Mouse (Mus musculus) lung, postnatal 4 days (tissue): ENCODE results near the gene Zfhx3.

ENCODE experiments used
- DNase-seq, 2 experiments: peaks; one replicate each; pipeline ENCODE4 v3.0.0; 2021

Gene Zfhx3

DNA sequence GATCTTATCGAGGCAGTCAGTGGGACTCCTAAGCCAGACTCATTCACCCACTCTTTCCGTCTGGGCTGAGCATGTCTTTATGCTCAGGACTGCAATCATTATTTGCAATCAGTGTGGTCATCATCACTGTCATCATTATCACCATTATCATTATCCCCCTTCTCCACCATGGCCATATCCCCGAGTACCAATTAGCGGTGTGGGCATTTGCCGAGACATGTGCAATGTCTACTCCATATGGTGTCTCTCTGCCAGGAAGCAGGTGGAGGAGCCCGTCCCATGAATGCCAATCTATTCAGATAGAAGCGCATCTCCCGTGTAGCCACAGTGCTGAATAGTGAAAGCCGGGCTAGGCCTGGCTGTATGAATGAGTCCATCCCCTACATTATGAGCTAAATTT lies 747.2 kb downstream of the Zfhx3 start:
- DNase-seq = no peak

DNA sequence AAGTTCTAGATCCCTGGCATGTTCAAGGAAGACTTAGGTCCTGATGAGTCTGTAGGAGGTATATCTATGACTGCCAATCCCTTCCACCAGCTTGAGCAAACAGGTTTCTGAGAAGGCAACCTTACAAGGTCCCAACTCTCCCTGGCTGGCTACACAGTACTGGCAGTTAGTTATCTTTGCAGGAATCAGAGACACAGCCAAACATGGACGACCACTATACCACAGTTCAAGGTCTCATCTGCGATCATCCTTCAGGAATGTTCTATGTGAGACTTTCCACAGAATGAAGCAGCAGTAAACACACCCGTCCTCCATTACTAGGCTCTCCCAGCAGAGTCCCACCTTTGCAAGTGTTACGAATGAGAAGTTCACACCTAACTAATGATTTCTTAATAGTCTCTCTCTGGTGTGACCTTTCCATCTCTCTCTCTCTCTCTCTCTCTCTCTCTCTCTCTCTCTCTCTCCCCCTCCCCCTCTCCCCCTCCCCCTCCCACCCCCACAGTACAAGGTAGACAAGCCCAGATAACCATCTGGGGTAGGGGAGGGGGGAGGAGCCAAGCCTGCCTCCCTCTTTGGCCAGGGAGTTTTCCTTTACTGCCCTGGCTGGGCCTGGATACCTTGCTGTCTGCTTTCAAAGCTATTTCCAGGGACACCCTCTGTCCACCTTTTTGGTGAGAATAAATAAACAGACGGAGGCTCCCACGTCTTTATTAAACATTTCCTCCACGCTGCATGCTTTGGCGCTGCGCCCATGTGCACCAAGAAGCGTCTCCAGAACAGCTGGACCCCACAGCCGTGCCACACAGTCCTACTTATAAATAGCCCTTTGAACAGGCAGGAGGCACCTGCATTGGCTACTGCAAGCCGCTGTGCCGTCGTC lies 748.4 kb downstream of the Zfhx3 start:
- DNase-seq = peak; percentile 33 to 62

DNA sequence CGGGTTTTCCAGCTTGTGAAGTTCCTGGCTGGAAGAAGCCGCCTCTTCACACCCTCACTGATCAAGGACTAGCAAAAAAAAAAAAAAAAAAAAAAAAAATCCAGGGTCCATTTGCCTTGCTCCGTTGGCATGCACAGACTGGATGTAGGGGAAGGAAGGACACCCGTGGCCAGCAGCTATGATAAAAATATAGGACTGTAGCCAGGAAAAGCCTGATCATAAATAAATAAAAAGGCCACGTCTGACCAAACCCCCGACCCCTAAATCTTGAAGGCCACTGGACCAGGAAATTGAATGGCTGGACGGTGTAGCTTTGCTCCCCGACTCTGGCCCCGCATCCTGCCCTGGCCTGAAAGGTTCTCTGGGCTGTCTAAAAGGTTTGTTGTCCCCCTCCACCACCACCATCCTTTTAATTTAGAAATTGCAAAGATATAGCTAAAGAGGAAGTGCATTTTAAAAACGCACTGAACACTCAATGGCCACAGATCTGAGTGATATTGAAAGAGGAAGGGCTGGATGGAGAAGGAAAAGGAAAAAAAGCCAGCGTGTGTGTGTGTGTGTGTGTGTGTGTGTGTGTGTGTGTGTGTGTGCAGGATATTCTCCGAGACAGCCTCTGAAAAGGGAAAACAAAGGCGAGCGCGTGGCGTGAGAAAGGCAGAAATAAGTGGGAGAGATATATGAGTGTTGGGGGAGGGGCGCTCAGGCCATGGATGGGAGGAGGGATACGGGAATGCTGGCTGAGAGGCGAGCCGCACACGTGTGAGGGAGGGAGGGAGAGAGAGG lies 749.2 kb downstream of the Zfhx3 start:
- DNase-seq = peak; percentile 60 to 61

DNA sequence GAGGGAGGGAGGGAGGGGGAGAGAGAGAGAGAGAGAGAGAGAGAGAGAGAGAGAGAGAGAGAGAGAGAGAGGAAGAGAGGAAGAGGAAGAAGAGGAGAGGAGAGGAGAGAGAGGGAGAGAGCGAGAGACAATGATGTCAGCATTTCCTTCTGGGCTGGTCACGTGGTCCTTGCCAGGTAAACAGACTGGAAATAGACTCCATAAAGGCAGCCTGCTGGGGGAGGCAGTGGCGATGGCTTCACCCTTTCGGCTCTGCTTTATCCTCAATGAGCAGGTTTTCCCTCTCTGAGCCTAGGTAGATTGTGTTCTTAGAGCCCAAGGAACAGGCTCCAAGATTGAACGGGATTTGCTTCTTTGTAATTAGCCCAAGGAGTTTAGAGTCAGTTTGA lies 749.8 kb downstream of the Zfhx3 start:
- DNase-seq = peak in 1 of 2 experiments; percentile 38

DNA sequence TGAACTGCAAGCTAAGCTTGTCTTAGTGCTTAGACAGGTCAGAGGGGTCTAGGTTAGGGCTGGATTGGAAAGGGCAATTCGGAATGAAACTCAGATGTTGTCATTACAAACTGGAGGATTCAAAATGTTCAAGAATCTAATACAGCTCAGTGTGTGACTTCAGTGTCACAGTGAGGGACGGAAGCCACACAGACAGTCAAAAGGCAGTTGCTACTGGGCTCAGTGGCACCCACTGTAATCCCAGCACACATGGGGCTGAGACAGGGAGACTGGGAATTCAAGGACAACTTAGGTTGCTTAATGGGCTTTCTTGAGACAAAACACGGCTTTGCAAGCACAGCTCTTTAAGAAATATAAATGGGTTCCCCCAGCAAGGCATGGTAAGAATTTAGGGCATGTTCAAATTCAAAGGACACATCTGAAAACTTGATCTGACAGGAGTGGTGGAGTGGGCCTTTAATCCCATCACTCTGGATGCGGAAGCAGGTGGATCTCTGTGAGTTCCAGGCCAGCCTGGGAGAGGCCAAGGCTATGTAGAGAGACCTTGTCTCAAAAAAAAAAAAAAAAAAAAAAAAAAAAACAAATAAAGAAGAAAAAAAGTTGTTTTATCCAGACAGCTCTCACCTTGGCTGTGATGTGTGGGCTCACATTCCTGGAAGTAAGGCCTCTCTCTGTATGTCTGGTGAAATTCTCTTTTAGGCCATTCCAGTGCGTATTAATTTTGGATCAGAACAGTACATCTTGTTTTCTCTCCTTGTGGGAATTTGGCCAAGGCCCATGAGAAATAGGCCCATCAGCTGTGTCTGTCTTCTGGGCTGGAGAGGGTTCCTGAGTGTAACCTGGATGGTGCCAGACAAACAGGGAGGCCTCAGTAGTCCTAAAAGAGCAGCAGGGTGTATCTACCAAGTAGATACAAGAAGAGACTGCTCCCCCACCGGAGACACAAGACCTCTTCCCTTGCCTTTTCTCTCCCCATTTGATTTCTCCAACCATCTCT lies 750.5 kb downstream of the Zfhx3 start:
- DNase-seq = no peak

DNA sequence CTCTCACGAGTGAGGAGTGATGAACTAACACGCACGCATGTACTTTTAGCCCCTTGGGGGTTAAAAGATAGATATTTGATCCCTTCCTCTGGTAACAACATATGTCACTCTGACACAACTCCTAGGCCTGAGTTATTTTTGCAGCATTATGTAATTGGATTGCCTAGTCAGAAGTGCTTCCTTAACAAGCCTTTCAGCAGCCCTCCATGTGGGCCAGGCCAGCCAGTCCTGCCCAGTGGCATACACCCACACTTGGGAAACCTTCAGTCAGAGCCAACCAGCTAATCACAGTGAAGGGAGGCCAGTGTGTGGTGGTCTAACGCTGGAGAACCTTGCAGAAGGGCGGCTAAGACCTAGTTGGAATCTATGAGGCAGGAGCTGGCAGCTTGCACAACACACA lies 751.4 kb downstream of the Zfhx3 start:
- DNase-seq = peak in 1 of 2 experiments; percentile 63

DNA sequence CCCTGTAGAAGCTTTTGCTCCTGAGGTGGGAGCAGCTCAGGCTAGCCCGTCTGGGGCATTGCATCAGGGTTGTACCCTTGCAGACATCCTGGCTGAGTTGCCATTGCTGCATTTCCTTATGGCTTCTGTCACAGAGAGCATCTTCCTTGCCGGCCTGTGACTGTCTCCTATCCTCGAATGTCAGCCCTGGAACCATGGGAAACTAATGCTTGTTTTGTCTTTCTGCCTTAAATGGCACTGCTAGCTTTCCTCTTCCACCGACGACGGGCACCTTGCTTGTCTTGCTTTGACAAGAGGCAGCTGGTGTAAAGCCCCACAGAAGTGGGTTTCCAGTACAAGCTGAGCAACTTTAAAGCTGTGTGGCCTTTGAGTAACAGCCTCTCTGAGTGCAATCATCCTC lies 752.1 kb downstream of the Zfhx3 start:
- DNase-seq = no peak

DNA sequence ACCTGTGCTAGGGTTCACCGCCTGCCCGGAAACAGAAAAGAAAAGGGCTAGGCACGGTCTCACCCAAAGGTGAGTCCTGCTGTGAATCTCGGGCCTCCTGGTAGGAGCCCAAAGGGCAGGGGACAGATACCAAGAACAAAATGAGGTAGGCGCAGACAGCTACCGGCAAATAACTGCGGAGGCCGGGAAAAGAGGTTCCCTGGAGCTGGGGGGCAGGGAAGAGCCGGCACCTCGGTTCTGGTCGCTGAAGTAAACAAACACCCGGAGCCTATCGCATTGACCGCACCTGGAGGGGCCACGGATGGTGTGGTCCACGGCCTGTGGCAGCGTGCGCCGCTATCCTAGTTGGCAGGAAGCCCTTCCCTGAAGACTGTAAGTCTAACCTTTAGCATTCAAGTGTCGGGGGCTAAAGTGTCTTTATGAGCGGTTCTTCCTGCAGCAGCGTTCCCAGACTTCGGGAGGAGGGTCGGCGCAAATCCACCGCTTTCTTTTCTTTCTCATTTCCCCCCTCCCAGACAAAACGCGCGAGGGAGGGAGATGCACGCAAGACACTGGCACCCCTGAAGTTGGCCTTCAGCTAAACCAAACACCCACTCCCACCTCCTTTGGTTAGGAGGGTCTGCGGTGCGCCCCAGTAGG lies 752.9 kb downstream of the Zfhx3 start:
- no peak for DNase-seq

DNA sequence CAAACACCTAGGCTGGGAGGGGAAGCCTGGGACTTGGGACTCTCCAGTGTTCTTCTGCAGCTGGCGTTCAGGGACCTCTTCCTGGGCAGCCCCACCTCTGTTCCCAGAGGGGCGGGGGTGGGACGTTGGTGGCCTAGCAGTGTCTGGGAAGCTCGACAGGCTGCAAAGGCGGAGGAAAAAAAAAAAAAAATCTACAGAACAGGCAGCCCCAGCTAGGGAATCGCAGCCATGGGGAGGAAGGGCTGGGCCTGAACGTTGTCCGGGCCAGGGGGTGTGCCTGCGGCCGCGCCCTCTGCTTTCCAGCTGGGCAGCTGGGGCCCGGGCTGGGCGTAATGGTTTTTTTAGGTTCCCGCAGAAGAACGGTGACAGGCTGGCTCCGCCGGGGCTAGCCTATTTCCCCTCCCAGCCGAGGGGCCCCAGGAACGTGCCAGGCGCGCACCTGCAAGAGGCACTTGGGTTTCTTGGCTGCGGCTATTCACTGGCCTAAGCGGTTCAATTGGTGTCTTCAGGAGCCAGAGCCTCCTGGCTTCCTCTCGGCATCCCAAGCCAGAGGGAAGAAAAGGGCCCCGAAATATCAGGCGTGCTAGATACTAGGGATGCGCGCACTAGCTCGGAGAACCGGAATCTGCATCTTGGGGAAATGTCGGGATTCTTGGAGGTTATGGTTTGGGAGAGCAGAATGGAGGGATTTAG lies 753.6 kb downstream of the Zfhx3 start:
- peak; percentile 50 to 71 for DNase-seq

DNA sequence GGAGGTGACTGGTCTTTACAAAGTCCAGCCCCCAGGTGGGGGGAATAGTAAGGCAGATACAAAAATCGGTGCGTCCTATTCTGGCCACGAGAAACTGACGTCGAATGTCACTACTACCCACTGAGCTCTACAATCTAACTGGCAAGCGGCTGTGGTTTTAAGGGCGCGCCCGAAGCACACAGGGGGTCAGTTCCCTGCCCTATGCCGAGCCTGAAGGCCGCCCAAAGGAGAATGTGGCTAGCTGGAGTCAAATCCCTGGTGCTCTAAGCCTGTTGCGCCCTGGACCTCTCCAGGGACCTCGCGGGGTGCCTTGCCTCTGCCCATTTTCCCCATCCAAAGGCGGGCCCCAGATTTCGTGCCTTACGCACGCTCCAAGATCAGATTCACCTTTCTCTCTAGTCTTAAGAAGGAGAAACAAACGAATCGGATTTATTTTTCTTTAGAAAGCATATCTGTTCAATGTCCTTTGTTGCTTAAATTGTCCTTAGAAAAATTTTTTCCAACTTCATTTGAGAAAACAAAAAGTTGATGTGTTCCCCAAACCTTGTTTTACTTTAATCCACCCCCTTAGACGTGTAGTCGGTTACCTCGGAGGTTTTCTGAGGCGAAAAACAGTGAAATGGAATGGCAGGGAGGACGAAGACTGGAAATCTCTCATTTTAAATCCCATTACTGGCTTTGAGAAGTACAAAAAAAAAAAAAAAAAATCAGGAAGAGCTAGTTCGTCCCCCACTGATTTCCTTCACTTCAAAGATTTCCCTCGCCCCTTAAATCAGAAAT lies 754.4 kb downstream of the Zfhx3 start:
- no peak for DNase-seq

DNA sequence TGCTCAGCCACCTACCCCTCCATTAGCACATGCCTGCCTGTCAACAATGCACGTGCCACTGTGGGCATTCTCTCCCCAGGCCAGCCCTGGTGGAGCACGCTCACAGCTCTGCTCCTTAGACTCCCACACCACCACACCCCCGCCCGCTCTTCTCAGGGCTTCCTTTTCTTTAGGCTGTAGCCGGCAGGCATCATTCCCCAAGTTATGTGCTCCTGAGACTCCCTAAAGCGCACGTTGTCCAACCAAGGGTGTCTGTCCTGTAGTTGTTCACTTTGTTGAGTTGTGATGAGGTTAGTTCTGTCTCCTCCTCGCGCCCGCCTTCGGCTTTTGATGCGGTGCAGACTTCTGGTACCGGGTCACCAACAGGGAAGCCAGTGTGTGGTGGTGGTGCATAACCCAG lies 755.1 kb downstream of the Zfhx3 start:
- no peak for DNase-seq

DNA sequence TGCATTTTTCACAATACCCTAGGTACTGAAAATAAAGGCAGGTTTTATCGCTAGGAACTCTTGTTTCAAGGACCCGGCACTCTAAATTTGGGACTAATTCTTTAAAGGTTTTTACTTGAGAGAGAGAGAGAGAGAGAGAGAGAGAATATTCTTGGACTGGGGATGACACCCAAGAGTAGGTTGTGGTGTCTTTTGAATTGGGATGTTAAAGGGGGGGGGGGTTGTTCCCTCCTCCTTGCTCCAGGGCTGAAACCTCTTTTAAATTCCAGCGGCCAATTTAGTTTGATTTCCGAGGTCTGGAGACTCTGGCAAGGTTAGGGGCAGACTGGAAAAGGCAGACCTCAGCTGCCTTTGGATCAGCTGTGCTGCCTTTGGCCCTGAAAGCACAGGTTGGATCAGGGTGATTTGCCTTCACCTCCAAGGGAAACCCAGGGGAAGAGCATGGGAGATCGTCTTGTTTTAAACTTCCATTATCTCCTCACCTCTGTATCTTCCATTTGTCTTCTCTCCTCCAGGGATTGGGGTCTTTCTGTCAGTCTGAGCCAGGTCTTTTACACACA lies 755.7 kb downstream of the Zfhx3 start:
- DNase-seq = no peak

DNA sequence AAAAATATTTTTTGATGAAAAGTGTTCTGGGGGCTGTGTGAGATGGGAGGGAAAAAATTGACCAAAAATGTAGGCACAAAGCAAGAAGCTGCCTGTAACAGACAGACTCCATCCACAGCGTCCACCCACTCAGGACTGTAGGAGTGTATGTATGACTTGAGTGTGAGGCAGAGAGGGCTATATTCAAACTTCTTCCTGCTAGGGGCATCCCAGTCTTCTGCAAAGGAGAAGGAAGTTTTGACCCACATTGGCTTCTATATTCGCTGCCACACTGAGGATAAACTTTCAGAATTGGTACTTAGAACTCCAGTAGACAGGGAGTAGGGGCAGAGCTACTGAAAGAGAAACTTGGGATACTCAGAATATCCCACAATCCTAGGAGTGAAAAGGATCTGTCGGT lies 756.6 kb downstream of the Zfhx3 start:
- no peak for DNase-seq

DNA sequence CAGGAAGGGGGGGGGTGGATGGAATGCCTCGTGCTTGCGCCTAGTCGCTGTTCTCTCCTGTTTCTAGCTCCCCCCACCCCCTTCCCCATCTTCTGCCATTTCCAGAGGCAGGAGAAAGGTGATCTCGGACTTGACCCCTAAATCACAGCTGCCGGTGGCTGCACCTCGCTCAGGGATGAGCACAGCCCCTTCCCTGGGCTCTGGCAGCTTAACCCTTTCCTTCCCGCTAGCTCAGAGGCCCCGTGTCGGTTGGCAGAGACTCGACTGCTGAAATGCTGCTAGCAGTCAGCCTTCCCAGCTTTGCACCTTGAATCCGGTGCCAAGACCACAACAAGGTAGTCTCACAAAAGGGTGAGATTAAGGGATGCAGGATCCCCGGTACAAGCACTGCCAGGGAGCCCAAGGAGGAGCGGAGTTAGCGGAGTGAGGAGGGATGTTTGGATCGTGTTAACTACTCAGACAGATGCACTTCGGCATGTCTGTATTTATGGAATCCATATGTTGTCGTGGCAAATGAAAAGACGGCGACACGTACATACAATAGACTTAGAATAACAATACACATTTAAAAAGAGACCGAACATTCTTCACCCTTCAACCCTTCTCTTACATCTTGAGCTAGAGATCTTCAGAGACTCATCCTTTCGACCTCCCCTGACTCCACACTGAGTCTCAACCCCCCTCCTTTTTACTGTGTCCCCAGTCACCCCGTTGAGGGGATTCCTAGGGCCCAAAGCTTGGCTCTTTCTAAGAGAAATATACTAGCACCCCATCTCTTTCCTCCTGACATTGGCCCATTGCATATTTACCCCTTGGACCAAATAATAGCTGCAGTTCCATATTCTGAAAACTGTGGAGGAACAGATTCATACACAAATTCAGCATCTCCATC lies 757.3 kb downstream of the Zfhx3 start:
- DNase-seq = no peak

DNA sequence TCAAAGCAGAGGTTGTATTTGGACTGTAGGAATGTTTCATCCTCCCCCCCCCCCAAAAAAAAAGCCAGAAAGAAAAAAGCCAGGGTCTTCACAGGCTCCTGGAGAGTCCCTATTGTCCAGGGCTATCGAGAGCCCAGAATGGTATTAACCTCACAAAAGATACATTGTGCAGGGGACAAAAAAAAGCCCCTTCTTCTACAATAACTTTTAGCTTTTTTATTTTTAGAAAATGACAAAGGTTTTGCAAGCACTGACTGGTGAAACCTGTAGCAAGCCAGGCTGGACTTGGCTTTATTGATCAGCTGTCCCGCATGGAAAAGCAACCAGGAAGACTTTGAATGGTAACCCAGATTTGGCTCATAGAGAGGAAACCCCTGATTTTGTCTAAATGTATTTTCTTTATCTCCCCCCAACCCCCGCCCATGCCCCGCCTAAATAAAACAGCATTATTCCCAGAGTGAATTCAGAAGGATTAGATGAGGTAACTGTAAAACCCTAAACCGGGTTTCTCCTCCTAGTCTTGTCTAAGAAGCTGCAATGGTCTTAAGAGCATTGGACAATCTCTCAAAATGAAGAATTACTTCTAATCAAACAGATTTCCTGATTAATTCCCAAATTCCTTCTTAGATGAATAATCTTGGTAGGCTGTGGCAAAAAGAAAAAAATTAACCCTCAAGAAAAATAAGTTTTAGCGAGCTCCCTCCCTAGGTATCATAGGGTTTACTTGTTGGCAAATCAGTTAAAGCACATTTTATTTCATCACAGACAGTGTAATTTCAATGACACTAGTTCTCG lies 759.1 kb downstream of the Zfhx3 start:
- DNase-seq = no peak

DNA sequence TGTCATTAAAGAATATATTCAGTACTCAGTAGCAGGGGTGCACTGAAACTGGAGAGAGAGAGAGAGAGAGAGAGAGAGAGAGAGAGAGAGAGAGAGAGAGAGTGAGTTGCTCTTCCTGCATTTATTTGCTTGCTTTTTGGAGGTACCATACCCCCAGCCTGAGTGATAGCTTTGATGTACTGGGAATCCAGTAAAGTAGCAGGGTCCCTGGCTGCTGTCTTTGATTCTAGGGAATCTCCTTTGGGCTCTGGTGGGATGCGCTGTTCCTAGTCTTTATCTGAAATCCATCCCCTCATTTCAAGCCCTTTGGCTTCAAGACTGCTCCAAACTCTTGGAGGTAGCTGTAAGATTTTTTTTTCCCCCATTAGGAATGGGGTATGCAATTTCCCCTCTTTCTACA lies 759.8 kb downstream of the Zfhx3 start:
- DNase-seq = no peak

DNA sequence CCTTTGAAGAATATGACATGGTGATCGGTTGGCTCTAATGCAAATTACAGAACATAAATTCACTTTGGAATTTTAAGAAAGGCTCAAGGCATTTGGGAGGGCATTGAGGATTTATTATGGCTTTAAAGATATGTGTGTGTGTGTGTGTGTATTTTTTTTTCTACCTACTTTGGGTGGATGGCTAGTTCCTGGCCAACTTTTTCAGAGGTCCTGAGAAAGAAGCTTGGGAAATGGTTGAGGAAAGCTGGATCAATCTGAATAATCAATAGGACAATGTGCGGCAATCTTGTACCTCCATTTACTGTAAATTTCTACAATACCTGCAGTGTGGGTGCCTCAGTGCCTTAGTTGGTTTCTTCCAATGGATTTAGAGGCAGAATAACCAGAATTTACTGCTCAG lies 763.3 kb downstream of the Zfhx3 start:
- DNase-seq = no peak

DNA sequence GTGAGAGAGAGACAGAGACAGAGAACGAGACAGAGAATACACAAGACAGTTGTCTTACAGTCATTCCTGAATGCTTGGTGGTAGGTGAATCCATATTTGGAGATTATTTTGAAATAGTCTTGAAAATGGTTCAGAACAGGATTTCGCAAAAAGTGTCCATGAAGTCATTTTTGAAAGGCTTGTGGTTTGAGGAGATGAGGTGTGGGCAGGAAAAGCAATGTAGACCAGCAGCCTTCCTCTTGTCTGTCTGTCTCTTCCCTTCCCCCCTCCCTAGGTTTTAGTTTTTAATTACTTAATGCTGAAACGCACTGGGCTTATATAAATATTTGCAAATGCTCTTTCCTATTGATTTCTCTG lies 764.0 kb downstream of the Zfhx3 start:
- DNase-seq = no peak
